Mouse (Mus musculus): Measurements from ENCODE around the gene Olfr1329.
"Not testable (repeated sequence)": the region's sequence is repeated elsewhere in the genome, so short reads cannot be mapped to it uniquely, and the experiment has no call there.

Olfr1329 gene

GRCm38 (mm10) chr4:118917365-118917764 is at the start of gene Olfr1329:
Gene Olfr1329, minus strand, starts transcription at chr4:118917465.
- not testable (repeated sequence) for DNase-seq (ENCODE audit: low read depth)

GRCm38 (mm10) chr4:118961141-118961628 is 43.9 kb upstream of the Olfr1329 start, which contains the start of gene Lao1:
Gene Lao1, plus strand, starts transcription at chr4:118961578.
- no peak for DNase-seq (ENCODE audit: low read depth)

- no peak for DNase-seq (ENCODE audit: low read depth)
Observed at GRCm38 (mm10) chr4:118958812-118959211, 41.5 kb upstream of the Olfr1329 start.

- DNase-seq (ENCODE audit: low read depth): no peak
Observed at GRCm38 (mm10) chr4:118938512-118938911, 21.2 kb upstream of the Olfr1329 start, which contains the start of gene Olfr1328. Gene Olfr1328, minus strand, starts transcription at chr4:118938612.

GRCm38 (mm10) chr4:118931326-118931725 is 14.1 kb upstream of the Olfr1329 start:
- DNase-seq (ENCODE audit: low read depth): not testable (repeated sequence)

GRCm38 (mm10) chr4:118901981-118902380 is 15.3 kb downstream of the Olfr1329 start:
- peak; percentile 35 for DNase-seq (ENCODE audit: low read depth)

GRCm38 (mm10) chr4:118888297-118888696 is 29.0 kb downstream of the Olfr1329 start, which contains the start of gene Olfr1330:
Gene Olfr1330, plus strand, starts transcription at chr4:118888597.
- DNase-seq (ENCODE audit: low read depth): no peak

GRCm38 (mm10) chr4:118867566-118867965 is 49.7 kb downstream of the Olfr1329 start:
- no peak for DNase-seq (ENCODE audit: low read depth)
